Mouse (Mus musculus) lung, postnatal 25 days (tissue): Measurements from ENCODE around the gene 4930467E23Rik.
A peak's percentile ranks its signal among the peaks of the same experiment; 100 is the strongest.
"Not testable (repeated sequence)": the region's sequence is repeated elsewhere in the genome, so short reads cannot be mapped to it uniquely, and the experiment has no call there.

Experiments
- DNase-seq: peaks from one replicate; pipeline ENCODE4 v3.0.0; 2022; ENCODE audit warnings: low spot score

Gene 4930467E23Rik

GRCm38 (mm10) chr8:19729276-19729675 is at the start of gene 4930467E23Rik:
Gene 4930467E23Rik, plus strand, starts transcription at chr8:19729576.
- DNase-seq, result not testable (repeated sequence)

DNA sequence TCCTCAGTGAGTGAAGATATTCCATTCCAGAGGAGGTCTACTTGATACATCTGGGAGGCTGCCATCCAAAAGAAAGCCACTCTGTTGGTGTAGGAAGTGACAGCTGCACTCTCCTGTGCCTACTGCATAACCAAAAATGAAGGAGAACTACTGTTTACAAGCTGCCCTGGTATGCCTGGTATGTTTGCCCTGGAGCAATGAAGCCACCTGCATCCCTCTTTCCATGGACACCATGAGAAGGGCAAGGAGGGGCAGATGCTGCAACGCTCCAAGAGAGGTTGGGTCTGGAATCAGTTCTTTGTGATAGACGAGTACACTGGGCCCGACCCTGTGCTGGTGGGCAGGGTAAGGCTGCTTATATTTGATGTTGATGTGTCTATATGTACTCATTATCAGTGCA is 47.1 kb upstream of the 4930467E23Rik start:
- not testable (repeated sequence) for DNase-seq

GRCm38 (mm10) chr8:19685476-19685875 is 43.9 kb upstream of the 4930467E23Rik start:
- DNase-seq, result not testable (repeated sequence)

- not testable (repeated sequence) for DNase-seq
These were observed 40.4 kb upstream of the 4930467E23Rik start for GRCm38 (mm10) chr8:19688802-19689525.

GRCm38 (mm10) chr8:19689745-19690144 is 39.6 kb upstream of the 4930467E23Rik start:
- DNase-seq, result not testable (repeated sequence)

- not testable (repeated sequence) for DNase-seq
These were observed 38.0 kb upstream of the 4930467E23Rik start for GRCm38 (mm10) chr8:19691421-19691820.

DNA sequence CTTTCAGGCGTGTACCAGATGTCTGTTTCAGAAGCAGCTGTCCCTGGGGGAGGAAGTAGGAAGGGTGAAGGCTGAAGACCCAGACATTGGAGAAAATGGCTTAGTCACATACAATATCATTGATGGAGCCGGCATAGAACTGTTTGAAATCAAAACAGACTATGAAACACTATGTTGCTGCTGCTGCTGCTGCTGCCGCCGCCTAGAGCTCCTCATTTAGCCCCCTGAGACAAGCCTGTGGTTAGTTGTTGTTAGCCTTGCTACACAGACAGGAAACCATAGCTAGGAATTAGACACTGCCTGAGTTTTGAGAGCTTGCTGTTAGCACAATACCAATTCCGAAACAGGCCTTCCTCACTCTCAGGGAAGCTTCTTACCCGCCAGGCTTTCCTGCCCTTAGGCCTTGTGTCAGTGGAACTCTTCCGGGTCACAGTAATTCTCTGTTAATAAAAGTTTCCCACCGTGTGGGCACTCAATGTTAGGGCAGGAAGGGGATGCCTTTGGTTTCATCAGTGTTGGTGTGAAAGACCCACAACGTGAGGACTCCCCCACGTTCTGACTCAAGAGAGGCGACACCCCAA is 31.8 kb upstream of the 4930467E23Rik start:
- not testable (repeated sequence) for DNase-seq

- DNase-seq, result not testable (repeated sequence)
These were observed 31.3 kb upstream of the 4930467E23Rik start for GRCm38 (mm10) chr8:19698123-19698522.

DNA sequence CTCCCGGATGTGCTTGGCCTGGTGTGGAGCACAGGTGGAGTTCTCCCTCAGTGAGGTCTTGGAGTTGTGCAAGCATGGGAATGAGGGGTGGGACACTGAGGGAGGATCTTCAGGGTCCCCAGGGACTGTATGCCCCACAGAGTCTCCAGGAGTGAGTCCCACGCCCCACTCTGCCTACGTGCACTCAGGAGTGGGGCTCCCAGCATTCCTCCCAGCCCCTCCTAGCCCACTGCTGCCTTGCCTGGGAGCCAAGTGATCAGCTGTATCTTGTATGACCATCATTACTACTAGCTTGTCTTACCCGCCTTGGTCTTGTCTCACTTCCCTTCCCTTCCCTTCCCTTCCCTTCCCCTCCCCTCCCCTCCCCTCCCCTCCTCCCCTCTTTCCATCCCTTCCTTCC is 30.7 kb upstream of the 4930467E23Rik start:
- not testable (repeated sequence) for DNase-seq

DNA sequence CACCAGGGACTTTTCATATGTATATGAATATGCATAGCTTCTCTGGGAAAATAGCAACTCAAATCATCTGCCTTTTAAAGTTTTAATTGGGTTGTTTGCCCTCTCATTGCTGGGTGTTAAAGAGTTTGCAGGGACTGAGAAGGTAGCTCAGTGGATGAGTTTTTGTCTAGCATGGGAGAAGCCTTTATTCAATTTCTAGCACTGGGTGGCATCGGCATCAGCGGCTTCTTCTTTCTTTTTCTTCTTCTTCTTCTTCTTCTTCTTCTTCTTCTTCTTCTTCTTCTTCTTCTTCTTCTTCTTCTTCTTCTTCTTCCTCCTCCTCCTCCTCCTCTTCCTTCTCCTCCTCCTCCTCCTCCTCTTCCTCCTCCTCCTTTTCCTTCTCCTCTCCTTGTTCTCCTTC is 28.1 kb upstream of the 4930467E23Rik start:
- not testable (repeated sequence) for DNase-seq

DNA sequence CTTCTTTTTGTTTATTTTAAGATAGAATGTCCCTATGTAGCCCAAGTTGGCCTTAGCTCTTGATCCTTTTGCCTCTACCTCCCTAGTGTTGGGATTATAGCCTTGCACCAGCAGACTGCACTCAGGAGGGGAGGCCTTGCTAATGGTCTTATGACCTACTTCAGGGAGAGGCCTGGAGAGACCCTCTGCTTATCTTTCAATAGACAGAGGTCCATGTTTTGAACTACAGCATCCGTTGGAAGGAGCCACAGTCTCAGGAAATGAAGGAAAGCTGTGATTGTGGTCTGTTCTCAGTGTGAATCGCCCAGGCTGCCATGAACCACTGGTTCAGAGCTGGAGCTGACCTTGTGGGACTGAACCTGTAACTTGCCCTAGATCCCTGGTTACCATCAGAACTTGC is 27.1 kb upstream of the 4930467E23Rik start:
- not testable (repeated sequence) for DNase-seq

GRCm38 (mm10) chr8:19702972-19703709 is 26.2 kb upstream of the 4930467E23Rik start:
- DNase-seq, result peak; percentile 76

DNA sequence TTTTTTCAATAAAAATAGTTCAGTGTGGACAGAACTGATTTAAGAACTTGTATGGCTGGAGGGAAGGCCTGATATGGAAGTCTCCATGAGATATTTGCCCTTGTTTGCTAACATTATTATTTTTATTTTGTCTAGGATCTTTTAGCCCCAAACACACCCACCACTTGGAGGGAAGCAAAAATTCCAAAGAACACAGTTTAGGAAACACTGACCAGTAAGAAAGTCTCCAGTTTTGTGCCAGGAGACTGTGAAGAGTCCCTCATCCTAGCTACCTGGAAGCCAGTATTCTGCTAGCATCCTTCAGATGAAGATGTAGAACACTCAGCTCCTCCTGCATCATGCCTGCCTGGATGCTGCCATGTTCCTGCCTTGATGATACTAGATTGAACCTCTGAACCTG is 25.5 kb upstream of the 4930467E23Rik start:
- not testable (repeated sequence) for DNase-seq

DNA sequence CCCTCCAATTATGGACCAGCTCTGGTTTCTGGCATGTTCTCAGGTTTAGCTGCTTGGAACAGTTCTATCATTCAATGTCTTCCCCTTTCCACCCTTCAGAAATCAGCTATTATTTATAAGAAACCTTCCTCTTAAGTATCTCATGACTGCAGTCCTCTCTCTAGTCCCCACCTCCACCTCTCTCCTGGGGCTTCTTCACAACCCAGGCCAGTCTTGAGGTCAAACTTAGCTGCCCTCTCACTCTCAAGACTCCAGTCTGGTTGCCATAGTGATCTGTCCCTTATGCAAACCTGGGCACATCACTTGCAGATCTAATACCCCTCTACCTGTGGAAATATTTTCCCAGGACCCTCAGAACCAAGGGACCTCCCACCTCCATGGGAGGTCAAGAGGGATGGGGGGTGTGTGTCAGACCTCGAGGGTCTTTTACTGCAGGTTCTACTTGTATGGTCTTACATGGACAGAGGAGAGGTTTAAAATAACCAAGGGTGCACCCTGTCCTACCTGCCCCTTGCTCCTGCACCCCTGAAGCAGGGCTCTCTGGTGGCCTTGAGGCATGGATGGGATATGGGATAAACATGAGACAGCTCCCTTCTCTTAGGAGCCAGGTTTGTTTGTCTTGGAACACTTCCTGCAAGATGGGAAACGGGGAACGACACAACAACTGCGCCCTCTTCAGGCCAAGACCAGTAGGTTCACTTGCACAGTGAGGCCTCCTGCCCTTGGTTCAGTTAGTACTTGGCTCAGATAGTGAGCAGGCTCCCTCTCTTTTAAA is 24.7 kb upstream of the 4930467E23Rik start:
- not testable (repeated sequence) for DNase-seq

GRCm38 (mm10) chr8:19705216-19705600 is 24.2 kb upstream of the 4930467E23Rik start:
- DNase-seq, result not testable (repeated sequence)

- DNase-seq, result not testable (repeated sequence)
These were observed 23.2 kb upstream of the 4930467E23Rik start for GRCm38 (mm10) chr8:19706101-19706725.

DNA sequence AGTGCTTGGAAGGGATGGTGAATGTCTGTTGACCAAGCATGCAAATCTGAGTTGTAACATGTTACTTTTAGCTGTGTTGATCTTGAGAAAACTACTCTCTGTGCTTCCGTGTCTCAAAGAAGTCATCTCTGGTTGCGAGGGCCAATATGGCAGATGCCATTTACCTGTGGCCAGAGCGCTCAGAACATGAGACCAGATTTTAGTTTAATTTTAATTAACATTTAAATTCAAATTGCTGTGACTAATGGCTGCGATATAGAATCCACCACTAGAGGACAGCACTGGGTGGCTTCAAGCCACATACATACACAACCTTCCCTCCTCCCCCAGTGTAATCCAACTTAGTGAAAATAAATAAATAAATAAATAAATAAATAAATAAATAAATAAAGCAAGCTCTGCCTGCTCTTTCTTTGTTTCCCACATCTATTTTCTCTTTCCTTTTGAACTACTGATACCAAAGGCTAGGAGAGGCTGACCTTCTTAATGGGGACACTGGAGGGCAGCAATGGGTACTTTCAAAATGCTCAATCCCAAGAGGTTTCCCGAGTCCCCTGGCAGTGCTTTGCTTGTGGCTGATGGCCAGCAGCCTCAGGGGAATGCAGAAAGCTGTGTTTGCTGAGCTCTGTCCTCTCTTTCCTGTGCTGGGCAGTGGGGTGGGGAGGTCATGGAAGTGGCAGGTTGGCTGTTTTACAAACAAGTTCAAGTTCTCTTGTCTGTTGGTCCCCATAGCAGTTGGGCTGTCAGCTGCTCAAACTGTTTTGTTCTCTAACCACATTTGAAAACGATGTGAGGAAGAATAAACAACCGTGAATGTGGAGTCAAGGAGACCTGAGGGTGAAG is 22.2 kb upstream of the 4930467E23Rik start:
- peak; percentile 96 for DNase-seq

GRCm38 (mm10) chr8:19707761-19708443 is 21.5 kb upstream of the 4930467E23Rik start:
- DNase-seq, result not testable (repeated sequence)

GRCm38 (mm10) chr8:19708976-19709375 is 20.4 kb upstream of the 4930467E23Rik start:
- not testable (repeated sequence) for DNase-seq

GRCm38 (mm10) chr8:19709488-19709887 is 19.9 kb upstream of the 4930467E23Rik start:
- DNase-seq, result not testable (repeated sequence)
